Comparison of ENCODE assay signal across 7 mouse cellular contexts in genomic region chrX:159837379-159837778, GRCm38 (mm10).
DNase-seq lines count a peak whose midpoint lies in the region; ATAC-seq lines count a peak whose summit lies in the region.

No protein-coding gene starts in this region.

- no peaks in the 10 kb centered on the region for H3K27me3 ChIP-seq in liver, embryonic 12.5 days (replicated peaks)

- H3K9ac ChIP-seq in liver, embryonic 12.5 days: no peak overlapping the region

- no peaks in the 10 kb centered on the region for H3K36me3 ChIP-seq in liver, embryonic 12.5 days

- no peak overlapping the region for H3K4me2 ChIP-seq in liver, embryonic 12.5 days

- no peak for ATAC-seq in liver, embryonic 12.5 days
- peak; percentile 98 for ATAC-seq in megakaryocyte-erythroid progenitor cell, adult 5-6 weeks (replicated peaks; ENCODE audit: low FRiP score, low TSS enrichment, poor library complexity, severe bottlenecking)

- no peaks in the 10 kb centered on the region for H3K9me3 ChIP-seq in liver, embryonic 12.5 days (replicated peaks)

- no peak overlapping the region for H3K4me3 ChIP-seq in liver, embryonic 12.5 days

- 53% methylated on average over 1 of the region's 1 CpGs for WGBS in liver, embryonic 12.5 days (ENCODE audit: insufficient replicate concordance)

- no peak overlapping the region for H3K27ac ChIP-seq in liver, embryonic 12.5 days

- peaks cover 7% of the 10 kb centered on the region for H3K4me1 ChIP-seq in liver, embryonic 12.5 days

- DNase-seq in liver (peak; percentile 6), NIH3T3 (ENCODE audit: low read depth) (peak; percentile 56)
- DNase-seq in cerebellum, postnatal 25 days: peak; percentile 74 to 86
- DNase-seq in thymus, postnatal 36 days: no peak
- DNase-seq in thymus, postnatal 25 days: no peak

Comparison
In these comparisons a context has a peak if more than half of its experiments do, and no peak if none do; other contexts are left out.
1. DNase-seq: peak in liver (single experiment), NIH3T3 (single experiment) and cerebellum, postnatal 25 days (2 of 2); none in thymus, postnatal 36 days (0 of 2) and thymus, postnatal 25 days (single experiment).